Mouse (Mus musculus): ENCODE data around the gene Slc35f6.

The Slc35f6 gene

DNA sequence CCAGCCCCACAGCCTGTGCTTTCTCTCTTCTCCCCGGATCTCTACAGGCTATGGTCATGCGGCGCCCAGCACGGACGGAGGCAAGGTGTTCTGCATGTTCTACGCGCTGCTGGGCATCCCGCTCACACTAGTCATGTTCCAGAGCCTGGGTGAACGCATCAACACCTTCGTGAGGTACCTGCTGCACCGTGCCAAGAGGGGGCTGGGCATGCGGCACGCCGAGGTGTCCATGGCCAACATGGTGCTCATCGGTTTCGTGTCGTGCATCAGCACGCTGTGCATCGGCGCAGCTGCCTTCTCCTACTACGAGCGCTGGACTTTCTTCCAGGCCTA lies 25.9 kb upstream of the Slc35f6 start:
- DNase-seq = peak; percentile 41

DNA sequence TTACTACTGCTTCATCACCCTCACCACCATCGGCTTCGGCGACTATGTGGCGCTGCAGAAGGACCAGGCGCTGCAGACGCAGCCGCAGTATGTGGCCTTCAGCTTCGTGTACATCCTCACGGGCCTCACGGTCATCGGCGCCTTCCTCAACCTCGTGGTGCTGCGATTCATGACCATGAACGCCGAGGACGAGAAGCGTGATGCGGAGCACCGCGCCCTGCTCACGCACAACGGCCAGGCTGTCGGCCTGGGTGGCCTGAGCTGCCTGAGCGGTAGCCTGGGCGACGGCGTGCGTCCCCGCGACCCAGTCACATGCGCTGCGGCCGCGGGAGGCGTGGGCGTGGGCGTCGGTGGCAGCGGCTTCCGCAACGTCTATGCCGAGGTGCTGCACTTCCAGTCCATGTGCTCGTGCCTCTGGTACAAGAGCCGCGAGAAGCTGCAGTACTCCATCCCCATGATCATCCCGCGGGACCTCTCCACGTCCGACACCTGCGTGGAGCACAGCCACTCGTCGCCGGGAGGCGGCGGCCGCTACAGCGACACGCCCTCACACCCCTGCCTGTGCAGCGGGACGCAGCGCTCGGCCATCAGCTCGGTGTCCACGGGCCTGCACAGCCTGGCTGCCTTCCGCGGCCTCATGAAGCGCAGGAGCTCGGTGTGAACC lies 25.4 kb upstream of the Slc35f6 start:
- no peak for DNase-seq

DNA sequence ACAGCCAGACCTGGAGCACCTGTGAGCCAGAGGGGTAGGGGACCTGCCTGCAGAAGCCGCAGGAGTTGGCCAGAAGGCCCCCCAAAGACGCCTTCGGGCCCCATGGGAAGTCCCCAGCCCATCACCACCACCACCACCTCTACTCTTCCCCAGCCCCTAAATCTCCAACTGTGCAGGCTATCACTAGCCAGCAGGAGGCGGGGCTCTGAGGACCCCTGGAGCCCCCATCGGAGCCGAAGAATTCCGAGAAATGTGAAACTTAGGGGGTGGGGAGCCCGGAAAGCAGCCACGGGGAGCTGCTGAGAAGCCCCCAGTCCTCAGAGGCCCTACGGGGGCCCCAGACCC lies 24.9 kb upstream of the Slc35f6 start:
- DNase-seq = no peak

DNA sequence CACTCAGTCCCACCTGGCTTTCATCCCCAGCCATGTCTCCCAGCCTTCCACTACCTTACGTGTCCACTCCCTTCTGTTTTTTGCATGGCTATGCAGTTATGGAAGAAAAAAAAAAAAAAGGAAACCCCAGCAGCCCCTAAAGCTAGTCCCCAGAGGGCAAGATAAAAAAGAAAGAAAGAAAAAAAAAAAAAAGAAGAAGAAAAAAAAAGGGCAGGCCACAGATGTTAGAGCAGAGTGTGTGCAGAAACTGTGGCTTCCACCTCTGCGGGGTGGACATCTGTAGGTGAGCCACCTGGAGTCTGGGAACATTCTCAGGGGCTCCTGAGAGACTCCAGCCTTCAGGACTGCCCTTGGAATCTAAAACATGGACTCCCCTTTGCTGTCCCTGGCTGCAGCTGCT lies 24.4 kb upstream of the Slc35f6 start:
- DNase-seq = no peak

DNA sequence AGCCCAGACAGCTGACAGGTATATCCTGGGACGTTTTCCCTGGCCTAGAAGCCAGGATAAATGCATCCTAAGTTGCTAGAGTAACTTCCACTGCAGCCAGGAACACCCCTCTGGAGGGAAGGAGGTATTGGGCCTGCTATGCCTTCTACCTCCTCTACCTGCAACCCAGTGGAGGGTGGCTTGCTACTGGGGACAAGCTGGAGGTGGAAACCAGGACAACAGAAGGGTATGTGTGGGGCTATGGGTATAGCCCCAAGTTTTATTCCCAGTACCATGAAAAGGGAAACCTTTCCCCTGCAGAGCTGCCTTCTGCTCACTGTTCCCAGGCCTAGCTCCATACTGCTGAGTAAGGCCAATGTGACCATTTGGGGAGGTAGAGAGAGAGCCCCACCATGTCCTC lies 23.4 kb upstream of the Slc35f6 start:
- DNase-seq = peak; percentile 18

DNA sequence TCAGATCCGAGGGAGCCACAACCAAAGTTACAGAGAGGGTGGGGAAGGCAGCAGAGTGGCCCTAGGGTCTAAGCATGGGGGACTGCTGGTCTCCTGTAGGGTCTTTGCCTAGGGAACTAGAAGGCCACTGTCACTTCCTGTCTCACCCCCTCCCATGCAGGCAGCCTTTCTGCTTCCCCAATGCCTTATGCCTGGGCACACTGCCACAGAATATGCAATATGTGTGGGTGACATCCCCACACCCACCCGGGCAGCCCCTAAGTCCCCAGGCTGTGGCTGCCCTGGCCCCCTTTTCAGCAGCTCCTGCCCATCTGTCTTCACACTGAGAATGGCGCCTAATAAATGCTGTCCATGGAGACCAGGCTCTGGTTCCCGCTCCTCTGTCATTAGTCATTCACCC lies 22.8 kb upstream of the Slc35f6 start:
- peak; percentile 29 for DNase-seq

DNA sequence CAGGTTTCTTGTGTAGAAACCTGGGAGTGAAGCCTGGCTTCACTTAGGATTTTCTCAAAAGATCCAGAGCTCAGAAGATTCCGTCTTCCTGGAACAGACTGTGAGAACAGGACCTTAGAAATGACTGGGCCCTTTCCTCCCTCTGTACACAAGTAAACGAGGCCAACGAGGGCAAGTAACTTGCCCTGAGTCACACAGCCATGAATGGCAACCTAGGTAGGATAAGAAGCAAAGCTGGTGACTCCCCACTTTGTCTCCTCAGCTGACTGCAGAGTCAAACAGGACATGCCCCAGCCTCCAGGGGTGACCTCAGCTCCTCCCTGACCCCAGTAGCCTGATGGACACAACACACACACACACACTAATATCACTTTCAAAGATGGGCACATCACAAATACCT lies 22.4 kb upstream of the Slc35f6 start:
- no peak for DNase-seq

DNA sequence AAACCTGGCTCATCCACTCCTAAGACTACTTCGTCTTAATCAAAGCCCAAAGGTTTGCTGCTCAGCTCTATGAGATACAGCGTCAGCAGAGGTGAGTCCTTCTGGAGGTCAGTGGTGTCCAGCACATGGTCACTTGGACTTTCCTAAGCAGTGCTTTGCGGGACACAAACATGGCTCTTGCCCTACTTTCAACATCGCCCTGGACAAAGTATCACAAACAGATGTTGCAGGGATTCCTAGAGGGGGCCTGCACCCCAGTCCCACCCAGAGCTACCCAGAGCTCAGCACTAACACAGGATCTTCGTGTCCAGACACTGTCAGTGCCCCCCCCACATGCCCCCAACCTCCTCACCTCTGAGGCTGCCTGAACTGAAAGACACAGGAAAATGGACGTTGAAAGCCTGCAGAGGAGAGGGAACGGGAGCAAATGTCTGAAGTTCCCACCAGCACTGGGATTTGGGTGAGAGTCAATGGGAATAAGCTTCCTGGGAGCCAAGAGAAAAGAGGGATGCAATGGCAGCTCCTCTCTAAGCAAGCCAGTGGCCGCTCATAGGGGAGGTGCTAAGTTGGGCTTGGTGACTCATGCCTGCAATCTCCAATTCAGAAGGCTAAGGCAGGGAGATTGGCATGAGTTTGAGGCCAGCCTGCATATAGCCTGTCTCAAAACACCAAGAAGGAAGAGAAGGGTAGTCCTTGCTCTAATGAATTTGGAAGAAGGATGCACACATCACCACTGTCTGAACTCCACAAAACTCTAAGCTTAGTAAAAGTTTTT lies 21.2 kb upstream of the Slc35f6 start:
- DNase-seq = no peak

DNA sequence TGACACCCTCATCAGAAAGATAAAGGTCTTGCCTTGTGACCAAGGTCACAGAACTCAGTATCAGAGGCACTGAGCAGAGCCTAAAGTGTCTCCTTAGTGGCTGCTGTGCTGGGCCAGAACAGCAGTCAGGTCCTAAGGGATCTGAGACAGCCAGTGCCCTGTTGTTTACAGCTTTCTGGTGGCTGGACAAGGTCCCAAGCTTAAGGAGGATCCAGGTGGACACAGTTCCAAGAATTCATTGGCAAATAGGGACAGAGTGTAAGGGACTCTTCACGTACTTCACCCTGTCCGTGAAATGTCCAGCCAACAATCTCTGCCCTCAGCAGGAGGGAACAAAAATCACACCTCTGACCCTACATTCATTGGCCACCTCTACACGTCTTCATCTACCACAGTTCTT lies 19.2 kb upstream of the Slc35f6 start:
- no peak for DNase-seq

DNA sequence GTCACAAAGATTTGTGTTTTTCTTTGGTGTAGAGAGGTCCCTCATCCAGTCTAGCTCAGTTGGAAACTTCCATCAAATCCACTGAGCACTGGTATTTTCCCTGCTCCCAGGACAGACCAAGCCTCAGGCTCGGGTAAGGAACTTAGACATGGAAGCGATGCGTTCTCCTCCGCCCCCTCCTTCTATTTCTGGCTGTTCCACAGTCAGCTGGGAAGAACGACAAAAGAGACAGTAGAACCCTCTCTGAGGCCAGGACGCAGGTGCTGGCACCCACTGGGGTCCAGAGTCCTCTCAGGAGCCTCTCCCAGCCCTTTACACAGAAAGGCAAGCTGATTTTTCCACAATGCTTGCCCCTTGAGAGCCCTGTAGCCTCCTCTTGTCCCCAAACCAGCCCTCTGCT lies 17.3 kb upstream of the Slc35f6 start:
- DNase-seq = no peak

DNA sequence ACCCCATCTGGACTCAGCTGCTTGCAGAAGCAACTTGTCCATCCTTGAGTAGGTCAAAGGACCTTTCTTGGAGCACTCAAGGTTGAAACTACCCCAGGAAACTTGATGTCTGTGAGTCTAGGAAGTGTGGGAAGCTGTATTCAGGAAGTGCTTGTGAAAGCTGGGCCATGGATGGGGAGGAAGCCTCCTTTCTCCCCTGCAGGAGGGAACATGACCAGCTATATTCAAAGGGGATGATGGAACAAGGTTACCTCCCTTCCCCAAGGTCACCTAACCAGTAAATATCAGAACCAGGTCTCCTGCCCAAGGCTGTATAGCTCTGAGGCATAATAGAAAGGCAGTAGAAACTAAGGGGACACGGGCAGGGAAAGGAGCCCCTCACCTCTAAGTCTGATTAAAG lies 15.6 kb upstream of the Slc35f6 start:
- DNase-seq = no peak

DNA sequence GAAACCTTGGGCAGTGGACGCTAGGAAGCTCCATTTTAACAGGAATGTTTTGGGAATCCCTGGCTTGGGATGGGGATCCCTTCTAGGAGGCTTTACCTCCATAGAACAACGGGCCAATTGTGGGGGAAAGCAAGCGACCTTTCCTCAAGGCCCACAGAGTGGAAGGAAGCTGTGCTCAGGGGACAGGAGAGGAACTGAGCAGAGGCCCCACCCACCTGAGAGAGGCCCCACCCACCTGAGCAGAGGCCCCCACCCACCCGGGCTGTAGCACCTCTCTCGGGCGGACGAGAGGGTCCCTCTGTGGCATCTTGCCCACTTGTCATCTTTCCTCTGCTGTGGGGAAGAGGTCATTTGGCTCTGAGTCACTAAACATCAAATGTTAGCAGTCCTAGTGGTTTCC lies 10.7 kb upstream of the Slc35f6 start:
- DNase-seq = no peak

DNA sequence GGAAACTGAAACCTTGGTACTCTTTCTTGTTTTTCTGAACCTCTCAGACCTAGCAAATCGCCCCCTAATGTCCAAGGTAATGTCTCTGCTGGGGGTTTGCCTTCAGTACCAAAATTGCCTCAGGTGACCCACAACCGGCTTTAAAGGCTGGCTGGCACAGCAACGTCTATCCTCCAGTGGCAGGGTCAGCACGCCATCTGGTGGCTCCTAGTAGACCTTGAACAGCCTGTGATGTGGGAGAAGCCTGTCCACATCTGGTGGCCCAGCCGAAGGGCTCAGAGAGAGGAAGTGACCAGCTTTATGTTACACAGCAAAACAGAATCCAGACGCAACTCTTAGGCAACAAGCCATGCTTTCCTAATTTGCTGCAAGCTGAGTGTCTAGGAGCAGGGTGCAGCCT lies 9.7 kb upstream of the Slc35f6 start:
- peak; percentile 77 for DNase-seq

DNA sequence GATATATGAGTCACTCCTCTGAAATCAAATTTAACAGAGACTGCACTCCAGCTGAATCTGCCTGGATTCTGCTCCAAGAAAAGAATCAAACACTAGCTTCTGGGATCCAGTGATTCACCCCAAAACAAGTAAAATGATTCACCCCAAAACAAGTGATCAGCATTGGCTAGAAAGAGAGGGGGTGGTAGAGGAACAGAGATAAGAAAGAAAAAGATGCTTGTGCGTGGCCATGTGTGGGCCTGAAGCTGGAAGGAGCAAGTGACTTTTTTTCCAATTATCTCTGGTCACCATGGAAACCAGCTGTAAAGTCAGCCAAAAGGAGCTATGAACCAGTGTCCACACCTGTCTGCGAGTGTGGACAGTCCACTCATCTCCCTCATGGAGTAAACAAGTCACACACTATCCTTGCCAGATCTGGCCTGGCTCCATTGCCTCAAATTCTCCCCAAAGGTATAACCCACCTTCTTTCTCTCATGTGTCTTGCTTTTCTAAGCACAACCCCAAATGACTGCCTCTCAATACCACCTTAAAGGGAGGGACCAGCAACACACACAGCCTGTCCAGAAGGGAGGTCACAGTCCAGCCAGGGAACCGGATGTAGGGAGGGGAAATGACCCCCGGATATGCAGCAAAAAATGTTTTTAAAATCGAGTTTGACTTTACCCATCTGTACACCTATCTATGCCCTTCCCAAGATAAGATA lies 4.1 kb upstream of the Slc35f6 start:
- DNase-seq = no peak

DNA sequence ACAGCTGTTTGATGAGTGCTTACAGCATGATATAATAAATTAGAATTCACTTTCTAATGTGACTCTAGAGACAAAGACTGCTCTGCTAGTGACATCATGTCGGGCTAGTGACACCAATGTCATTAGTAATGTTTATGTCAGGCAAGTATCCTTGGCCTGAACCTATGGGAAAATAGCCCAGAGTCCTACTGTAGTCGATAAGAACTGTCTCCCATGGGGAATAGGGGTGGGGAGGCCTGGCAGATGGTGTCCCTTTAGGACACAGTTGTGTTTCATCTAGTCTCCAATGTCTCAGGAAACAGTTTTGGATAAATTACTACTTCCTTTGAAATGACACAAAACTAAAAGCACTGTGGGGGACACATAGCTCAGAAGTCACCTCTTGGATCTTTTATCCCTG lies 1.7 kb upstream of the Slc35f6 start:
- no peak for DNase-seq

DNA sequence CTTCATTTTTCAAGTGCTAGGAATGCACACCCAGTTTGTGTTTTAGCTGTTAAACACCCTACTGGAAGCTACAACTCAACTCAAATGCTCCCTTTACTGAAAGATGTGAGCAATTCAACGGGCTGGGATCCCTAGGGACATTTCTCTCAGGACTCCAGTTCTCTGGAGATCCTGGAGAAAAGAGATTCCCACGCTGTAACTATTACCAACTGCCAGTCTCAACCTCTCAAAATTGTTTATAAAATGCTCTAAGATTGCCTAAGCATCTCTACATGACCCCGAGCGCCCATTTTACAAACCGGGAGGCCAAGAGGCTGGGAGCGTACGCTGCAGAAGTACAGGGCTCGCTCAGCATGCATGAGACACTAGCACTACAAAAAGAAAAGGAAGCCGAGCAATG lies 337 bp upstream of the Slc35f6 start:
- no peak for DNase-seq

DNA sequence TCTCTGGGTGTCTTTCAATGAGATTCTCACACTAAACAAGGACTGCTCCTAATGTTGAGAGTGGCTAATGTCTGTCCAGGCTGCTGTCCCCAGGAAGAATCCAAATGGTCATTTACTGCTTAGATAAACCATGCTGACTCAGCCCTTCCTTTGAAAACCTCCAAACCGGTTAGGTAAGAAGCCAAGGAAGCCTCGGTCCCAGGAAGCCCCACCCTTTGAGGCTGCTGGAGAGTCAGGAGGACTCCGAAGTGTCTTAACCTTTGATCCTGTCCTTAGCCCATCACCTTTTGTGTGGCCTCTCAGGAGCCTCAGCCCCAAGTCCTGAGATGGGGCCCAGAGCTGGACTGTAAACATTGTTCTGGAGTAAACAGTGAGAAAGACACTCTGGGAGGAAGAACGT lies 1.8 kb downstream of the Slc35f6 start:
- no peak for DNase-seq

DNA sequence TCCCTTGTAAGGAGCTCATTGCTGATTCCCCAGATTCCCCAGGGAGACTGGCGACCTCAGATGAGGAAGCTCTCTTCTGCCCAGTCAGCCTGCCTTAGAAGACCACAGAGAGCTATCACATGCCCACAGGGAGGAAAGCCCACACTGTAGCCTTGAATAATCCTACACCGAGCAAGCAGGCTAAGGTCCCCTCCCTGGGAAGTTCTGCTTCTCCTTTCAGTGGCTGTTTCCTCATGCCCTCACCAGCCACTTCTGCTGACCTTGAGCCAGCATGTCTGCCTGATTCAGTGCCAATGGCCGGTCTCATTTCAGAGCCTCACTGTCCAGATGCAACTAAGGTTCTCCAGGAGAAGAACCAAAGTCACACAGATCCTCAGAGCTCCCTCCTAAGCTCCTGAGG lies 3.0 kb downstream of the Slc35f6 start:
- DNase-seq = no peak

DNA sequence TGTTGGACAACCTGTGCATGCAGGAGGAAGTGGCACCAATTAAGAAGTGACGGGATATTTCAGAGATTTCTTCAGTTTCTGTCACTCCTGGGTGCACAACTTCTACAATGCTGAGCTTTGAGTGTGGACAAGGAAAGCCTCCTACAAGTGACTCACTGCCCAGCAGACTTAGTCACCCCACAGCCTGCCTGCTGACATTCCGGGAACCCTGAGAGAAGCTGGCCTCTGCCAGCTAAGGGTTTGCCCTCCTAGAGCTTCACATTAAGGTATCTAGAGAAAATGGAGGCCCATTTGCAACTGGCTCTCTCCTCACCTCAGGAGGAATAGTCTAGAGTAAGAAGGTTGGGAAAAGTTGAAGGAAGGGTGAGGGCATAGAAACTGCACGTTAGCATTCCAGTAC lies 3.8 kb downstream of the Slc35f6 start:
- DNase-seq = no peak

DNA sequence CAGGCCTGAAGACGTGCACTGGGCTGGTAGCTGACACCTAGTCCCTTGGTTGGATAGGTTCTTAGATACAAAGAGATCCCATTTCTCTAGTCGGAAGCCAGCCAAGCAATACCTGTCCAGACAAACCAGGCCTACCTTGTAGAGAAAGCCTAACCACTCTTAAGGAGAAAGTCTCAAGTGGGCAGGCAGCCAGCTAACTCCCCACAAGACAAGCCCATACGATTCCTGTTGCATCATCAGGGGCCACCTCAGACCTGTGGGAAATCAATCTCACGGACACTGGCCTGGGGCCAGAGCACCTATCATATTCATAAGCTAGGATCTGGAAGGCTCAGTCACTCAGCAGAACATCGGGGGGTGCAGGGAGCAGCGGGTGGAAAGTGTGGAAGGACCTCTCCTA lies 5.5 kb downstream of the Slc35f6 start:
- DNase-seq = no peak

DNA sequence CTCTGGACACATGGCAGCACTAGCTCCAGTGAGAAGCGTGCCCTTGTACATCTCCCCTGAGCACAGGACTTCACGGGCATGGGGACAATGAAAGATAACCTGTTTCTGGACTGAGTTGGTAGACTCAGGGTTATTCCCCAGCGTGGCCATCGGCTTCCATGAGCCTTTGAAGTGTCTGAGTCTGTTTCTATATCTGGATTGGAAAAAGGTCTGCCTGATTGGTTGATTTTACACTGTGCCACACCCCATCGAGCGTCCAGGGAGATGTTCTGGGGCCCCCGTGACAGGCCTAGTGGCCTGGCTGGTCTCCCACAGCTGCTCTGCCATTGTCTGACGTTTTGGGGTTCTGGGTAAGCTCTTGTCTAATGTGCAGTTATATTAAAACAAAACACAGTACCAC lies 7.3 kb downstream of the Slc35f6 start:
- DNase-seq = no peak

DNA sequence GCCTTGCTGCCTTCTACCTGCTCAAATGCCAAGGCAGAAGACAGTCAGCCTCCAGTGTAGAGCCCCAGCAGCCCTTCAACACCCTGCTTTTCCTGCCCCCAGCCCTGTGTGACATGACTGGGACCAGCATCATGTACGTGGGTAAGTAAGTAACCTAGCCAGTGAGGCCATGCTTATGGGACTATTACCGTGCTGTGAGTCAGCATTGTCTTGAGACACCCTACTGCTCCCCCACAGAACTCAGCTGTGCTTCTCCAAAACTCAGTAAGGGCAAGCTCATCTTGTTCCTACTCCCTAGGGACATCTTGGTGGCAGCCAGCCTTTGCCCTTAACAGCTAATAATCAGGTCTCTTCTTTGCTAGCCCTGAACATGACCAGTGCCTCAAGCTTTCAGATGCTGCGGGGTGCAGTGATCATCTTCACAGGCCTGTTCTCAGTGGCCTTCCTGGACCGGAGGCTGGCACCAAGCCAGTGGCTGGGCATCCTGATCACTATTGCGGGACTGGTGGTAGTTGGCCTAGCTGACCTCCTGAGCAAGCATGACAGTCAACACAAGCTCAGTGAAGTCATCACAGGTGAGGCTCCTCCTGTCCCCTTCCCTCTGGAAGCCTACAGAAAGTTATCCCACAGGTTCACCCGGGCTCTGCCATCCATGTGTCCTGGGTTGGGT lies 7.9 kb downstream of the Slc35f6 start:
- DNase-seq = no peak

DNA sequence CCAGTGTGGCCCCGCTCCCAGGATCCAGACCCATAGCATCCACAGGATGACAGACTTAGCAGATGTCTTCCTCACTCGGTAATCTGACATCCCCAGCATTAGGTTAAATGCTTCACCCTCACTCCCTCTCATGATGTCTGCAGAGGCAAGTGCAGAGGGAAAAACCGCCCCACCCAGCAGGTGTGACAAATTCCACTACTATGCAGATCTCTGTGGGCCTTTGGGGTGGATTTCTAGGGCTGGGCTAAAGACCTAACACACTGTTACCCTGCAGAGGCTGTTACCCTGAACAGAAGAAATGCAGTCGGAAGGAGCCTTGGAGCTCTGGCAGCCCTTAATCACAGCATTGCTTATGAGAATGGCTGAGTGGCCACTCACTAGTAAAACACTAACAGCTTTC lies 11.3 kb downstream of the Slc35f6 start:
- DNase-seq = no peak

DNA sequence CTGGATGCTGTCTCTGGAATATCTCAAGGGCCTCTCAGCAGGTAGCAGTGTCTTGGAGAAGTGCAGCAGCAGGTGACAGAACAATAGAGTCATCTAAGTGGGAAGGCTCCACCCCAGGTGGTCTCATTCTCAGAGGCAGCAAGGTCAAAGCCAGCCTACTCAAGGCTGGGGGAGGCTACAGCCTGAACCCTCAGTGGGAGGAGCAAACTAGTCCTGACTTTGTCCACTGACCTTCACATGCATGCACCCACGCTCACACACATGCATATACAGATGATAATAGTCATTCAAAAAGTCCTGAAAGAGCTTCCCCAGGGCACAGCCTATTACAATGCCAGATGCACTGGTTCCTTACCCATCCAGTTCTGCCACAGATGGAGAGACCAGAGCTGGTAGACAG lies 12.5 kb downstream of the Slc35f6 start:
- no peak for DNase-seq

All from cerebellum, adult 9-11 months (tissue).